Mouse (Mus musculus) hindbrain, embryonic 14.5 days (tissue): ENCODE data around the gene Strn4. TPM values are rescaled to one million over a fixed set of nuclear protein-coding genes. Genes with fewer than 3 reads are reported as not detected.

Experiments used
- ATAC-seq: fragments of 200-750 bp; cut with Nextera tagmentation; 2 replicates; pipeline ENCODE4 v1.8.0; 2017; ENCODE audit warnings: moderate number of reproducible peaks, mild to moderate bottlenecking, moderate TSS enrichment, moderate library complexity; ENCODE audit not compliant: low FRiP score
- DNase-seq: peaks from one replicate; pipeline ENCODE4 v3.0.0-alpha.2; 2015; ENCODE audit warnings: low spot score
- H3K27ac ChIP-seq: fragments of 300-500 bp; sonication (generic); 2 replicates; pipeline ENCODE4 v1.5.1; 2014; ENCODE audit warnings: mild to moderate bottlenecking, moderate library complexity
- H3K27me3 ChIP-seq: fragments of 300-500 bp; sonication (generic); 2 replicates; pipeline ENCODE4 v1.6.1; 2014; ENCODE audit warnings: mild to moderate bottlenecking, low read length, mixed read lengths; ENCODE audit not compliant: control insufficient read depth, insufficient read depth
- H3K36me3 ChIP-seq: fragments of 300-500 bp; sonication (generic); replicated peaks from 2 replicates; pipeline ENCODE4 v1.6.1; 2014; ENCODE audit not compliant: control insufficient read depth, insufficient read depth
- H3K4me1 ChIP-seq: fragments of 300-500 bp; sonication (generic); replicated peaks from 2 replicates; pipeline ENCODE4 v1.6.1; 2014; ENCODE audit warnings: antibody characterized with exemption, low read length, mixed read lengths; ENCODE audit not compliant: control insufficient read depth, insufficient read depth
- H3K4me2 ChIP-seq: fragments of 300-500 bp; sonication (generic); replicated peaks from 2 replicates; pipeline ENCODE4 v1.6.1; 2014; ENCODE audit warnings: mild to moderate bottlenecking, moderate library complexity
- H3K4me3 ChIP-seq: fragments of 300-500 bp; sonication (generic); replicated peaks from 2 replicates; pipeline ENCODE4 v1.5.1; 2014; ENCODE audit warnings: mild to moderate bottlenecking, low read length
- H3K9ac ChIP-seq: fragments of 300-500 bp; sonication (generic); 2 replicates; pipeline ENCODE4 v1.6.1; 2014
- H3K9me3 ChIP-seq: fragments of 300-500 bp; sonication (generic); 2 replicates; pipeline ENCODE4 v1.6.1; 2016; ENCODE audit warnings: low read length; ENCODE audit not compliant: control insufficient read depth
- WGBS: fragments of 180-500 bp; shearing (Covaris S2); extraction: QIAGEN DNeasy Blood & Tissue Kit; methylation state at CpG from one replicate; pipeline ENCODE4 v1.1.7; 2014; 5-methylcytosine and 5-hydroxymethylcytosine counted together
- polyA plus RNA-seq: library from polyadenylated mRNA; unstranded; fragments of >200 nt; fragmentation: Nextera tagmentation; extraction: Ambion mirVana; gene quantifications from 2 replicates; pipeline ENCODE4 v1.2.1, GENCODE M21; 2014

Strn4 gene
- polyA plus RNA-seq, 1 experiment from 2014 or later = 174 TPM

GRCm38 (mm10) chr7:16838804-16839426 lies 23.2 kb downstream of the Strn4 start:
- Histone ChIP-seq H3K4me3 (no peak overlapping the region), H3K4me1 (peaks cover 13% of the 10 kb centered on the region), H3K9ac (no peak overlapping the region), H3K4me2 (no peak overlapping the region), H3K27me3 (no peaks in the 10 kb centered on the region), H3K36me3 (peaks cover 65% of the 10 kb centered on the region), H3K9me3 (no peaks in the 10 kb centered on the region), H3K27ac (no peak overlapping the region)
- DNase-seq = no peak
- WGBS = 88% methylated on average over 6 of the region's 6 CpGs
- ATAC-seq = no peak

GRCm38 (mm10) chr7:16839427-16840108 lies 23.9 kb downstream of the Strn4 start:
- ATAC-seq = no peak
- Histone ChIP-seq H3K36me3 (peaks cover 58% of the 10 kb centered on the region), H3K27ac (no peak overlapping the region), H3K4me2 (no peak overlapping the region), H3K4me3 (no peak overlapping the region), H3K9me3 (no peaks in the 10 kb centered on the region), H3K27me3 (no peaks in the 10 kb centered on the region), H3K4me1 (peaks cover 19% of the 10 kb centered on the region), H3K9ac (no peak overlapping the region)
- DNase-seq = no peak
- WGBS = 95% methylated on average over 12 of the region's 12 CpGs

- H3K9me3 ChIP-seq = no peaks in the 10 kb centered on the region
- H3K27me3 ChIP-seq = no peaks in the 10 kb centered on the region
- DNase-seq = no peak
- no peak overlapping the region for H3K4me2 ChIP-seq
- ATAC-seq = no peak
- H3K36me3 ChIP-seq = peaks cover 53% of the 10 kb centered on the region
- no peak overlapping the region for H3K9ac ChIP-seq
- H3K4me3 ChIP-seq = no peak overlapping the region
- no peak overlapping the region for H3K27ac ChIP-seq
- H3K4me1 ChIP-seq = peaks cover 19% of the 10 kb centered on the region
- WGBS = 90% methylated on average over 2 of the region's 2 CpGs
These were observed 24.4 kb downstream of the Strn4 start for GRCm38 (mm10) chr7:16840109-16840491.

GRCm38 (mm10) chr7:16841078-16841477 lies 25.4 kb downstream of the Strn4 start:
- Histone ChIP-seq H3K27me3 (no peaks in the 10 kb centered on the region), H3K9ac (no peak overlapping the region), H3K4me2 (no peak overlapping the region), H3K27ac (0 out of 2 replicates have a peak overlapping the region, but pooled peaks have one; percentile 69), H3K9me3 (no peaks in the 10 kb centered on the region), H3K4me3 (no peak overlapping the region), H3K4me1 (peaks cover 19% of the 10 kb centered on the region), H3K36me3 (peaks cover 50% of the 10 kb centered on the region)
- no peak for DNase-seq
- 71% methylated on average over 4 of the region's 4 CpGs for WGBS
- no peak for ATAC-seq

GRCm38 (mm10) chr7:16841561-16842560 lies 26.2 kb downstream of the Strn4 start:
- Histone ChIP-seq H3K27ac (peak overlapping the region; percentile 69), H3K4me2 (peak overlapping the region; percentile 92), H3K9ac (peak overlapping the region; percentile 71; the same call in 1 of the 2 replicates), H3K36me3 (peaks cover 45% of the 10 kb centered on the region), H3K4me1 (peaks cover 19% of the 10 kb centered on the region), H3K27me3 (no peaks in the 10 kb centered on the region), H3K9me3 (no peaks in the 10 kb centered on the region), H3K4me3 (peak overlapping the region; percentile 47)
- ATAC-seq = no peak
- WGBS = 42% methylated on average over 11 of the region's 11 CpGs
- no peak for DNase-seq

GRCm38 (mm10) chr7:16842645-16843063 lies 27.0 kb downstream of the Strn4 start, which contains the start of gene Prkd2:
Gene Prkd2, plus strand, starts transcription at chr7:16842902.
- H3K27me3 ChIP-seq = no peaks in the 10 kb centered on the region
- peaks cover 19% of the 10 kb centered on the region for H3K4me1 ChIP-seq
- H3K27ac ChIP-seq = peak within 1 kb of the TSS; percentile 69
- H3K36me3 ChIP-seq = peaks cover 37% of the 10 kb centered on the region
- peak within 1 kb of the TSS; percentile 92 for H3K4me2 ChIP-seq
- peak within 1 kb of the TSS; percentile 71 for H3K9ac ChIP-seq
- peak; percentile 90 for ATAC-seq
- peak within 1 kb of the TSS; percentile 47 for H3K4me3 ChIP-seq
- DNase-seq = peak; percentile 90
- H3K9me3 ChIP-seq = no peaks in the 10 kb centered on the region
- WGBS = under 1% methylated on average over 29 of the region's 32 CpGs

- peak overlapping the region; percentile 26 for H3K27ac ChIP-seq
- WGBS = 2% methylated on average over 33 of the region's 33 CpGs
- peak; percentile 30 for DNase-seq
These were observed 27.9 kb downstream of the Strn4 start for GRCm38 (mm10) chr7:16843441-16844171.

GRCm38 (mm10) chr7:16844696-16845071 lies 29.0 kb downstream of the Strn4 start:
- peak overlapping the region; percentile 47; the same call in 1 of the 2 replicates for H3K4me3 ChIP-seq
- no peaks in the 10 kb centered on the region for H3K27me3 ChIP-seq
- WGBS = 65% methylated on average over 3 of the region's 3 CpGs
- H3K36me3 ChIP-seq = peaks cover 28% of the 10 kb centered on the region
- no peak overlapping the region; the same call in 1 of the 2 replicates for H3K9ac ChIP-seq
- H3K4me2 ChIP-seq = peak overlapping the region; percentile 92
- no peak for ATAC-seq
- H3K9me3 ChIP-seq = no peaks in the 10 kb centered on the region
- peaks cover 19% of the 10 kb centered on the region for H3K4me1 ChIP-seq
- no peak overlapping the region for H3K27ac ChIP-seq
- no peak for DNase-seq

More at GRCm38 (mm10) chr7:16843441-16844171, 27.9 kb downstream of the Strn4 start:
- no peak for ATAC-seq
- H3K4me1 ChIP-seq = peaks cover 19% of the 10 kb centered on the region
- no peaks in the 10 kb centered on the region for H3K9me3 ChIP-seq
- peak overlapping the region; percentile 47 for H3K4me3 ChIP-seq
- no peaks in the 10 kb centered on the region for H3K27me3 ChIP-seq
- peak overlapping the region; percentile 71 for H3K9ac ChIP-seq
- peaks cover 28% of the 10 kb centered on the region for H3K36me3 ChIP-seq
- H3K4me2 ChIP-seq = peak overlapping the region; percentile 92
